Mouse (Mus musculus) liver, embryonic 12.5 days (tissue): ENCODE measurements around the gene Pcnx. TPM values are rescaled to one million over a fixed set of nuclear protein-coding genes. Genes with fewer than 3 reads are reported as not detected.
"Not testable (repeated sequence)": the region's sequence is repeated elsewhere in the genome, so short reads cannot be mapped to it uniquely, and the experiment has no call there.

Experiments used
- ATAC-seq: fragments of 200-750 bp; cut with Nextera tagmentation; 2 replicates; pipeline ENCODE4 v1.8.0; 2017; ENCODE audit warnings: moderate number of reproducible peaks, mild to moderate bottlenecking, moderate library complexity
- H3K27ac ChIP-seq: fragments of 300-500 bp; sonication (generic); 2 replicates; pipeline ENCODE4 v1.5.1; 2016; ENCODE audit warnings: mild to moderate bottlenecking
- H3K27me3 ChIP-seq: fragments of 300-500 bp; sonication (generic); replicated peaks from 2 replicates; pipeline ENCODE4 v1.6.1; 2016; ENCODE audit warnings: mild to moderate bottlenecking, moderate library complexity
- H3K36me3 ChIP-seq: fragments of 300-500 bp; sonication (generic); 2 replicates; pipeline ENCODE4 v1.6.1; 2016; ENCODE audit warnings: mild to moderate bottlenecking, moderate library complexity
- H3K4me1 ChIP-seq: fragments of 300-500 bp; sonication (generic); 2 replicates; pipeline ENCODE4 v1.6.1; 2016
- H3K4me2 ChIP-seq: fragments of 300-500 bp; sonication (generic); 2 replicates; pipeline ENCODE4 v1.6.1; 2016; ENCODE audit warnings: mild to moderate bottlenecking, moderate library complexity
- H3K4me3 ChIP-seq: fragments of 300-500 bp; sonication (generic); 2 replicates; pipeline ENCODE4 v1.5.1; 2016; ENCODE audit warnings: mild to moderate bottlenecking, moderate library complexity
- H3K9ac ChIP-seq: fragments of 300-500 bp; sonication (generic); 2 replicates; pipeline ENCODE4 v1.6.1; 2016; ENCODE audit warnings: mild to moderate bottlenecking, moderate library complexity
- H3K9me3 ChIP-seq: fragments of 300-500 bp; sonication (generic); replicated peaks from 2 replicates; pipeline ENCODE4 v1.6.1; 2016; ENCODE audit warnings: mild to moderate bottlenecking, moderate library complexity
- WGBS: fragments of 180-500 bp; shearing (Covaris S2); methylation state at CpG from one replicate; pipeline ENCODE4 v1.1.7; 2016; ENCODE audit not compliant: insufficient replicate concordance; 5-methylcytosine and 5-hydroxymethylcytosine counted together
- polyA plus RNA-seq: library from polyadenylated mRNA; unstranded; fragments of >200 nt; fragmentation: Nextera tagmentation; extraction: Ambion mirVana; gene quantifications from 2 replicates; pipeline ENCODE4 v1.2.1, GENCODE M21; 2016

The Pcnx gene
- polyA plus RNA-seq, 1 experiment from 2014 or later: 2.7 TPM

DNA sequence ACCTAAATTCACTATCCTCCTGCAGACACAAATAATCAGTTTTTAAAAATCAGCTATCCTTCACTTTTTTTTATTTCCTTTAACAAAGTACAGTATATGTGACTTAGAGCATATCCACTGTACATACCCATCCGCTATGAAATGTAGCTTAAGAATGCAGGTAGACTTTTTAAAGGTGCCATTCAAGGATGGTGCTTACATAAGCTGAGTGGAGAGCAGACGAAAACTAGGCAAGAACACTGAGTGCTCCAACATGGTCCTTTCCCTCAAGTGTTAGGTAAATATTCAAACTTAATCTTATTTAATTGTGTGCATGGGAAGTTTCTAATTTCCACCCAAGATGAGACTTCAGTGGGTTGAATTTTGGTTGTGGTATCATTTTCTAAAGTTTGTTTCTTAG is 119.5 kb downstream of the Pcnx start:
- Histone ChIP-seq H3K4me2 (no peak overlapping the region), H3K9ac (no peak overlapping the region), H3K9me3 (no peaks in the 10 kb centered on the region), H3K27me3 (no peaks in the 10 kb centered on the region), H3K36me3 (peaks cover 28% of the 10 kb centered on the region), H3K4me3 (no peak overlapping the region), H3K27ac (no peak overlapping the region), H3K4me1 (no peaks in the 10 kb centered on the region)
- WGBS: 71% methylated on average over 2 of the region's 2 CpGs
- ATAC-seq: no peak

DNA sequence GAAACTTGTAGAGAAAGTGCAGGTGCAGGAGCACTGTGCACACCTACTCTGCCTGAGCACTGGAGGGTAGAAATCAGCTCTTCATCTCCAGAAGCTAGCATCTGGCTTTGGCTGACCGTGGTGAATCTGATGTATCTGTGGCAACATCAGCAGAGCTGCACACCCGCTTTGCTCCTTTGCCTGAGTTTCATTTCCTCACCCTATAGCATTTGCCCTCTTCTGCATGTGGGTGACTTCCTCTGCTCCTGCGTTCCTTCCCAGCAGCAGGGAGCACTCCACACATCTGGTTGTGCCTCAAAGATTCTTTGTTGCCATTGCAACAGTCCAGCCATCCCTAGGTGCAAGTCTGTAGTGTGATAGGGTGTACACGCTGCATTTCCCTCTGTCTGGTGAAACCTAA is 132.3 kb downstream of the Pcnx start:
- Histone ChIP-seq H3K4me3 (no peak overlapping the region), H3K4me1 (no peaks in the 10 kb centered on the region), H3K36me3 (peaks cover 45% of the 10 kb centered on the region), H3K9me3 (no peaks in the 10 kb centered on the region), H3K27me3 (no peaks in the 10 kb centered on the region), H3K27ac (no peak overlapping the region), H3K4me2 (no peak overlapping the region), H3K9ac (no peak overlapping the region)
- WGBS: 78% methylated on average over 4 of the region's 4 CpGs
- no peak for ATAC-seq

DNA sequence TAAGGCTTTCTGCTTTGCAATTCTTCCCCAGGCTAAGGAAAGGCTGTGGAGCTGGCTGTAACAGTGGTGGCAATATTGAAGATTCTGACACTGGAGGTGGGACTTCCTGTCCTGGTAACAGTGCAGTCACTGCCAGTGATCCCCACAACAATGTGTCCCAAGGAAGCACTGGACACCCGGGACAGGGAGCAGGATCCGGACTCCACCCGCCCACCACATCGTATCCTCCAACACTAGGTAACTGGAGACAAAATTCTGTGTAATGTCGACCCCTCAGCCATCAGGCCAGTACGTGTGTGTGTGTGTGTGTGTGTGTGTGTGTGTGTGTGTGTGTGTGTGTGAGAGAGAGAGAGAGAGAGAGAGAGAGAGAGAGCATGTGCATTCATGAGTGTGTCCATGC is 133.2 kb downstream of the Pcnx start:
- 74% methylated on average over 6 of the region's 6 CpGs for WGBS
- no peak overlapping the region for H3K9ac ChIP-seq
- no peak overlapping the region for H3K27ac ChIP-seq
- no peak overlapping the region for H3K4me3 ChIP-seq
- H3K4me2 ChIP-seq: no peak overlapping the region
- H3K27me3 ChIP-seq: no peaks in the 10 kb centered on the region
- H3K36me3 ChIP-seq: peaks cover 45% of the 10 kb centered on the region
- no peaks in the 10 kb centered on the region for H3K9me3 ChIP-seq
- no peaks in the 10 kb centered on the region for H3K4me1 ChIP-seq
- no peak for ATAC-seq

DNA sequence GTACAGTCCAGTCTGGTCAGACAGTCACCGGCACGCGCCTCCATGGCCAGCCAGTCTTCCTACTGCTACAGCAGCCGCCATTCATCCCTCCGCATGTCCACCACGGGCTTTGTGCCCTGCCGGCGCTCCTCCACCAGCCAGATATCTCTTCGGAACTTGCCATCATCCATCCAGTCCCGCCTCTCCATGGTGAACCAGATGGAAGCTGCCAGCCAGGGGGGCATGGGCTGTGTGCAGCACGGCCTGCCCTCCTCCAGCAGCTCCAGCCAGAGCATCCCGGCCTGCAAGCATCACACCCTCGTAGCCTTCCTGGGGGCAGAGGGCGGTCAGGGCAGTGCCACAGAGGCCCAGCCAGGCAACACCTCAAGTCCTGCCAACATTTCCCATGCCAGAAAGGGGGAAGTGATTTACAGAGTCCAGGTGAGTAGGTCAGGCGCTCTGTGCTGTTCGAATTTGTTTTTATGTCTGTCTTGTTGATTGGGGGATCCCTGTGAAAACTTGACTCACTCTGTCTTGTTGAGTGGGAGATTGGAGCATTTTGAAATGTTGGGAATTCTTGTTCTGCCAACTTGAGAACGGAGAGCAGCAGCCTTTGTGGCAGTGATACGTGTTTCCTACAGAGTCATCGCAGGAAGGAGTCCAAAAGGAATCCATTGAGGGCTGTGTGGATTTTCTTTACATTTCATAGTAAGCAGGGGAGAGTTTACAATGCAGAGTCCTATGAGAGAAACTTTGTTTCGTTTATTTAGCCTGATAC is 135.3 kb downstream of the Pcnx start:
- no peaks in the 10 kb centered on the region for H3K27me3 ChIP-seq
- H3K4me3 ChIP-seq: no peak overlapping the region
- 76% methylated on average over 20 of the region's 20 CpGs for WGBS
- H3K36me3 ChIP-seq: peaks cover 45% of the 10 kb centered on the region
- no peaks in the 10 kb centered on the region for H3K9me3 ChIP-seq
- no peak overlapping the region for H3K9ac ChIP-seq
- no peaks in the 10 kb centered on the region for H3K4me1 ChIP-seq
- ATAC-seq: no peak
- H3K4me2 ChIP-seq: no peak overlapping the region
- no peak overlapping the region for H3K27ac ChIP-seq

DNA sequence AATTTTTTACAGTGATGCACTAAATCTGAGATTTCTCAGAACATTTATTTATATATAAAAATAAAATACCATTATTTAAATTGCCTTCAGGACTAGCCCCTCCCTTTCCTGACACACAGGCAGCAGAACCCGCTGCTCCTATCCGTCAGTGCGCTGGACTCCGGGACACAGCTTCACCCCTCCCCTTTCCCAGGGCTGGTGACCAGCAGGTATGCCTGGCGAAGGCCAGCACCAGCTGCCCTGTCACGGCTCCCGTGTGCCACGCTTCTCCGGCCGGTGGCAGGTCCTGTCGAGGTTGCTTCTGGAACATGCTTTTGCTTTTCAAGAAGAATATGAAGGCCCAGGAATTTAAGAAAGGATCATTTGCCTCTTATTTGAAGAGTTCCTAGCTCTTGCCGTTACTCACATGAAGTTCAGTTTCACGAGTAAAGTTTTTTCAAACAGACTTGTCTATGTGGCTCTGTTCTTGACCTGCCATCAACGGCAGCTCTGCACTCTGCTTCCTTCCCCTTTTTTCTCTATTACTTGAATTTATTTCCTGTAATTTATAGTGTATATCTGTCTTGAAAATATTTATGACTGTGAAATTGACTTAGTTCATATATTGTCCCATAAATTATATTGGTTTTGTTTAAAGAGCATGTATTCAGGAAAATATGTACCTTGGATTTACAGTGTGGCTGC is 137.0 kb downstream of the Pcnx start:
- Histone ChIP-seq H3K9ac (no peak overlapping the region), H3K36me3 (peaks cover 36% of the 10 kb centered on the region), H3K9me3 (no peaks in the 10 kb centered on the region), H3K4me2 (no peak overlapping the region), H3K4me3 (no peak overlapping the region), H3K27ac (no peak overlapping the region), H3K4me1 (no peaks in the 10 kb centered on the region), H3K27me3 (no peaks in the 10 kb centered on the region)
- ATAC-seq: no peak
- WGBS: 71% methylated on average over 14 of the region's 14 CpGs

DNA sequence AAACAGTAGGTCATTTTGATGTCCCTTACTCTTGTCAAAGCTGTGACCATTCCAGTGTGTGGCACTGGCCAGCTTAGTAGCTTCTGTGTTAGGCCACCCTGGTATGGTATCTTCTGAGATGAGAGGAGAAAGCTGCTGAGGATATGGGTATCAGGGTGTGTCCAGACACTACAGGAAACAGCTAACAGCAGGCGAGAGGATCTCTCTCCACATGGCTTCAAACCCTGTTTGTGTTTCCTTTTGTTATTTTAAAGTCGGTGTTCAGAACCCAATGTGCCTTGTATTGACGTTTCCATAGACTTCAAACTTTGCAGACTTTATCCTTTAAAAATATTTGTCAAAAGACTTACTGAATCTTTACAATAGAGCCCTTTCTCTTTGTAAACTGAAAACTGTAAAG is 137.7 kb downstream of the Pcnx start:
- no peak overlapping the region for H3K4me3 ChIP-seq
- no peak overlapping the region for H3K4me2 ChIP-seq
- H3K36me3 ChIP-seq: peaks cover 31% of the 10 kb centered on the region
- H3K4me1 ChIP-seq: no peaks in the 10 kb centered on the region
- ATAC-seq: no peak
- WGBS: 31% methylated on average over 3 of the region's 3 CpGs
- no peaks in the 10 kb centered on the region for H3K9me3 ChIP-seq
- no peak overlapping the region for H3K9ac ChIP-seq
- no peak overlapping the region for H3K27ac ChIP-seq
- H3K27me3 ChIP-seq: no peaks in the 10 kb centered on the region

DNA sequence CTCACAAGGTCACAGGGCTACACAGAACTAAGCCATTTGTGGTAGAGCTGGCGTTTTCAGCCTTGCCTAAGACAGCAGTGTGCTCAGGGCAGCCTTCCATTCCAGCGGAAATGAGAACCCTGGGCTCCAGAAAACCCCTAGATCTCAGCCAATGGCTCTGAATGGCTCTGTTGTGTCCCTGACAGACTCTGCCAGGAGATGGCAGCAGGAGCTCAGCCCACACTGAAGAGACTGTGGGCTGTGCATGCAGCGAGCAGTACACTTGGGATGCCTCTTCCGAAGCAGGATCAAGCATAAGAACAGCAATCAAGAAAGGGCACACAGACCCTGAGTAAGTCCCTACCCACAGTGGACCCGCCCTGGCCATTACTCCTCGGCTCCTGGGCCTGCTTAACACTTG is 142.9 kb downstream of the Pcnx start:
- H3K27ac ChIP-seq, H3K4me3 ChIP-seq, H3K4me1 ChIP-seq, H3K4me2 ChIP-seq, H3K9me3 ChIP-seq, H3K36me3 ChIP-seq, ATAC-seq, H3K27me3 ChIP-seq, H3K9ac ChIP-seq: not testable (repeated sequence)
- no CpG with 5 or more reads among the region's 6 CpGs for WGBS

DNA sequence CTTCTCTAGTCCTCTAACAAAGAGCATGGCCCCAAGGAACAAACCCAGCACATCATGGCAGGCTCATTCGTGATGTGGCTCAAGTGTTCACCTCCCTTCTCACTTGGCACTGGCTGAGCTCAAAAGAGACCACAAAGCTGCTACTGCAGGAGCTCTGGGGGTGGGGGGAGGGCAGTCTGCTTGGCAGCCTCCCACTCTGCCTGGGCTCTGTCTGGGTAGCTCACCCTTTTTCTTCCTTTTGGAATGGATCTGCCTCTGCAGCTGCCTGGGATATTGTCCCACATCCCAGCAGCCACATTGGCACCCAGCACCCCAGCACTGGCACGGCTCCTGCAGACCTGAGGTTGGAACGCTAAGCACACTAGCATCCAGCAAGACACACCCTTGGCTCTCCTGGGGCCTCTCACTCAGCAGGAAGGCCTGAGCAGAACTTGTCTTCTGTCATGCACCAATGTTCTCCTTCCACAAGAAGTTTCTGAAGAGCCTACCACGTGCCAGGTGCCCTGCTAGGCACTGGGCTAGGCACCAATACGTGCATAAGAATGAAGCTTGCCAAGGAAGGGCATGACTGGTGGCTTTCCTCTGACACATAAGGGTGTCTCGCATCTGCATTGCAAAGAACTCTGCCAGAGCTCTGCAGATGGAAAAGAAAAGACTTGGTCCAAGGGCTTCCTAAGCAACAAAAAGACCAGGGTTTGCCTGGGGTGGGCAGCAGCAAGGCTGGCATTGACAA is 166.2 kb downstream of the Pcnx start:
- H3K36me3 ChIP-seq, H3K27me3 ChIP-seq, H3K9ac ChIP-seq, H3K4me1 ChIP-seq, ATAC-seq, H3K27ac ChIP-seq, H3K4me3 ChIP-seq, H3K9me3 ChIP-seq, H3K4me2 ChIP-seq: not testable (repeated sequence)
- no CpG with 5 or more reads among the region's 6 CpGs for WGBS

DNA sequence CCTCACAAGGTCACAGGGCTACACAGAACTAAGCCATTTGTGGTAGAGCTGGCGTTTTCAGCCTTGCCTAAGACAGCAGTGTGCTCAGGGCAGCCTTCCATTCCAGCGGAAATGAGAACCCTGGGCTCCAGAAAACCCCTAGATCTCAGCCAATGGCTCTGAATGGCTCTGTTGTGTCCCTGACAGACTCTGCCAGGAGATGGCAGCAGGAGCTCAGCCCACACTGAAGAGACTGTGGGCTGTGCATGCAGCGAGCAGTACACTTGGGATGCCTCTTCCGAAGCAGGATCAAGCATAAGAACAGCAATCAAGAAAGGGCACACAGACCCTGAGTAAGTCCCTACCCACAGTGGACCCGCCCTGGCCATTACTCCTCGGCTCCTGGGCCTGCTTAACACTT is 173.7 kb downstream of the Pcnx start:
- H3K4me2 ChIP-seq, H3K9me3 ChIP-seq, H3K27ac ChIP-seq, H3K27me3 ChIP-seq, H3K4me3 ChIP-seq, H3K9ac ChIP-seq, H3K4me1 ChIP-seq, ATAC-seq, H3K36me3 ChIP-seq: not testable (repeated sequence)
- no CpG with 5 or more reads among the region's 6 CpGs for WGBS

DNA sequence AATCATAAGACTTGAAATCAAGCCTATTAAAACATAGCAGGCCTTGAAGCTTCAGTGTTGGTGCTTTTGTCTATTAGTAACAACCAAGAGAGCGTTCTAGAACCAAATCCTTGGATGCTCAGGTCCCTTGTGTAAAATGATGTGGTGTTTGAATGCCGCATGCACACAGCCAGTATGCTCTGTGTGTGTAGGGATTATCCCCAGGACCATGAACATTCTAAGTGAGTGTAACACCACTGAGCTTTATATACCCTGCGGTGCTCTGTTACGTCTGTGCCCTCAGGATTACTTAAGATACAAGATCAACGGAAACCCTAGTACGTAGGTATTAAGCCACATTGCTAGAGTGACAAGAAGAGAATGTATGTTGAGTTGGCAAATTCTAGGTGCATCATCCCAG is 174.2 kb downstream of the Pcnx start:
- no CpG with 5 or more reads among the region's 6 CpGs for whole genome bisulfite sequencing

DNA sequence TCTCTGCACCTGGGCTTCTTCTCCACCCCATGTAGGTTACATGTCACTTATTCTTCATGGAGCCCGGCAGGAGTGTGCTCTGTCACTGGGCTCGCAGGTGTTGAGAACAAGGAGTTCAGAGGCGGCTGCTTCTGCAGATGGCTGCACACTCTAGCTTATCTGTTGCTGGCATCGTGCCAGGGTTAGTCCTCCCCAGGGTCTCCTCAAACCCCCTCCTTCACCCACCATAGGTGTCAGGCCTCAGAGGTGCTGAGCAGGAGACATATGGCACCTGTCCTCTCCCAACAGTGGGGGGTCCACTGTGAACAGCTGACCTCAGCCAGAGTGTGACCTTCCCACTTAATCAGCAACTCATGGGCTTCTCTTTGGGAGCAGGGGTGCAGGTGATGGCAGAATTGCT is 184.3 kb downstream of the Pcnx start:
- H3K4me1 ChIP-seq, ATAC-seq, H3K27ac ChIP-seq, H3K4me3 ChIP-seq, H3K9ac ChIP-seq, H3K27me3 ChIP-seq, H3K36me3 ChIP-seq, H3K9me3 ChIP-seq, H3K4me2 ChIP-seq: not testable (repeated sequence)
- WGBS: no CpG with 5 or more reads among the region's 4 CpGs

More for the DNA sequence above, 174.2 kb downstream of the Pcnx start:
- not testable (repeated sequence) for H3K27me3 ChIP-seq, H3K27ac ChIP-seq, H3K9ac ChIP-seq, ATAC-seq, H3K9me3 ChIP-seq, H3K4me2 ChIP-seq, H3K4me3 ChIP-seq, H3K4me1 ChIP-seq, H3K36me3 ChIP-seq
